Mouse (Mus musculus) lung, embryonic 16.5 days (tissue): ENCODE results near the gene Lep. TPM values are rescaled to one million over a fixed set of nuclear protein-coding genes. Genes with fewer than 3 reads are reported as not detected.

Source experiments
- ATAC-seq: fragments of 200-750 bp; cut with Nextera tagmentation; 2 replicates; pipeline ENCODE4 v1.8.0; 2017; ENCODE audit warnings: low read depth, mild to moderate bottlenecking, moderate library complexity
- H3K27ac ChIP-seq: fragments of 300-500 bp; sonication (generic); 2 replicates; pipeline ENCODE4 v1.5.1; 2014; ENCODE audit warnings: mild to moderate bottlenecking, control low read depth, low read length
- H3K27me3 ChIP-seq: fragments of 300-500 bp; sonication (generic); 2 replicates; pipeline ENCODE4 v1.6.1; 2014; ENCODE audit warnings: low read depth, low read length, mixed read lengths; ENCODE audit not compliant: control insufficient read depth, insufficient read depth
- H3K36me3 ChIP-seq: fragments of 300-500 bp; sonication (generic); 2 replicates; pipeline ENCODE4 v1.6.1; 2014; ENCODE audit warnings: low read length; ENCODE audit not compliant: control insufficient read depth, insufficient read depth
- H3K4me1 ChIP-seq: fragments of 300-500 bp; sonication (generic); replicated peaks from 2 replicates; pipeline ENCODE4 v1.6.1; 2014; ENCODE audit warnings: low read length, mixed read lengths; ENCODE audit not compliant: control insufficient read depth, insufficient read depth
- H3K4me2 ChIP-seq: fragments of 300-500 bp; sonication (generic); 2 replicates; pipeline ENCODE4 v1.6.1; 2014; ENCODE audit warnings: low read depth, low read length, control low read depth
- H3K4me3 ChIP-seq: fragments of 300-500 bp; sonication (generic); 2 replicates; pipeline ENCODE4 v1.5.1; 2014; ENCODE audit warnings: mild to moderate bottlenecking, low read length, control low read depth
- H3K9ac ChIP-seq: fragments of 300-500 bp; sonication (generic); 2 replicates; pipeline ENCODE4 v1.6.1; 2014; ENCODE audit warnings: low read length, control low read depth
- H3K9me3 ChIP-seq: fragments of 300-500 bp; sonication (generic); 2 replicates; pipeline ENCODE4 v1.6.1; 2016; ENCODE audit warnings: low read length; ENCODE audit not compliant: control insufficient read depth
- WGBS: fragments of 180-500 bp; shearing (Covaris S2); extraction: QIAGEN DNeasy Blood & Tissue Kit; methylation state at CpG from one replicate; pipeline ENCODE4 v1.1.7; 2014; 5-methylcytosine and 5-hydroxymethylcytosine counted together
- polyA plus RNA-seq: library from polyadenylated mRNA; unstranded; fragments of >200 nt; fragmentation: Nextera tagmentation; extraction: Ambion mirVana; gene quantifications from 2 replicates; pipeline ENCODE4 v1.2.1, GENCODE M21; 2015

Gene Lep
- polyA plus RNA-seq, 1 experiment from 2014 or later: not detected

DNA sequence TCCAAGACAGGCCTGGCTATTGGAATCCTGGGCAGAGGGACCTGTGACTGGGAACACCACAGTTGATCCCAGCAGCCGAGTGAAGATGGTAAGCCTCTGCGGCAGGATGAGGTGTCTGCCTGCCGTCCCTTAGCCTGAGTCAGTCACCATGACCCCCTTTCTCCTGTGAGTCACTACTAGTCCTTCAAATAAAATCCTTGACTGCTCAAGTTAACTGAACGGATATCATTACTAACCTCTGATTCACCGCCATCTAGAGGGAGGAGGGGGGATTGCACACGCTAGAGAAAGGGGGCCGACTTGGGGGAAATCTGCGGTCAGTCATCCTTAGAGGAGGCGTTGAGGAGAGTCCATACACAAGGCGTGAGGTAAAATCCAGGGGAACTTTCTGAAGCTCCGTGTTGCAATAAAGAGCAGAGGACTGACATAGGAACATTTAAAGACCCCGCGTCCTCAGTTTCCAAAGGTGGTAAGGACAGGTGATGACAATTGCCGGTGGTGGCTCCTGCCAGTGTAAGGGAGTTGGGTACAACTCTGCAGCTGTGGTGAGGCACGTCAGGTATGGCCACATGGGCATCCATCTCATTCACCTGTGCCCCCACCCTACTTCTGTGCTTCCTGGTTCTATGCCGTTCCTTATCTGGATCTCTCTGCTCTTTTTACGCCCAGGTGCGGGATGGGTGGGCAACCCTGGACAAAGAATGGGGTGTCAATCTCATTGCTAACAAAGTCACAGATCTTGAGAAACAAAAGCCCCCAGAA lies 36.6 kb upstream of the Lep start:
- H3K27me3 ChIP-seq: peaks cover 3% of the 10 kb centered on the region; the same call in 1 of the 2 replicates
- WGBS: 29% methylated on average over 18 of the region's 18 CpGs
- H3K9me3 ChIP-seq: no peaks in the 10 kb centered on the region
- H3K4me2 ChIP-seq: no peak overlapping the region
- ATAC-seq: peak; percentile 29
- H3K27ac ChIP-seq: no peak overlapping the region
- H3K4me1 ChIP-seq: no peaks in the 10 kb centered on the region
- no peak overlapping the region for H3K4me3 ChIP-seq
- no peak overlapping the region for H3K9ac ChIP-seq
- no peaks in the 10 kb centered on the region for H3K36me3 ChIP-seq

DNA sequence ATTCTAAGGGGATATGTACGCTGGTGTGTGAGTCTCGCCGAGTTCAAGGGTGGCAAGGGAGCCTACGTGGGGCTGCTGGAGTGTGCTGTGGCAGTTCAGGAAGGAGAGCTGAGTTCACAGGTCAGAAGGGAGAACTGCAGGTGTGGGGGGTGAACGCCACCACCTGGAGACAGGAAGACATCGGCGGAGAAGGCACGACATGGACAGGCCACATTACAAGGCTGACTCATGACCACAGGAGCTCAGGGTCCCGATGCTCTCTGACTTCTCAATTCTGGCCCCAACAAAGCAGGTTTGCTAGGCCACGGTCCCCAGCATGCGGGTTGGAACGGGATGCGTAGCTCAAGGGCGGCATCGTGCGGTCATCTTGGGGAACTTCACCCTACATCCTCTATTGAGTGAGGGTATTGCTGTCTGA lies 36.0 kb upstream of the Lep start:
- peak; percentile 43 for ATAC-seq

GRCm38 (mm10) chr6:29025796-29026482 lies 34.1 kb upstream of the Lep start:
- peaks cover 5% of the 10 kb centered on the region for H3K9me3 ChIP-seq
- no peaks in the 10 kb centered on the region; the same call in 1 of the 2 replicates for H3K36me3 ChIP-seq
- H3K9ac ChIP-seq: no peak overlapping the region
- H3K4me1 ChIP-seq: no peaks in the 10 kb centered on the region; the same call in 1 of the 2 replicates
- no peak overlapping the region for H3K27ac ChIP-seq
- WGBS: 36% methylated on average over 12 of the region's 12 CpGs
- no peak for ATAC-seq
- peaks cover 3% of the 10 kb centered on the region; the same call in 1 of the 2 replicates for H3K27me3 ChIP-seq
- H3K4me3 ChIP-seq: no peak overlapping the region
- no peak overlapping the region for H3K4me2 ChIP-seq

More for the DNA sequence above, 36.0 kb upstream of the Lep start:
- Histone ChIP-seq H3K36me3 (no peaks in the 10 kb centered on the region), H3K4me1 (no peaks in the 10 kb centered on the region), H3K9me3 (no peaks in the 10 kb centered on the region), H3K9ac (no peak overlapping the region), H3K4me2 (no peak overlapping the region), H3K4me3 (no peak overlapping the region), H3K27ac (no peak overlapping the region), H3K27me3 (peaks cover 3% of the 10 kb centered on the region; the same call in 1 of the 2 replicates)
- WGBS: 4% methylated on average over 16 of the region's 16 CpGs

DNA sequence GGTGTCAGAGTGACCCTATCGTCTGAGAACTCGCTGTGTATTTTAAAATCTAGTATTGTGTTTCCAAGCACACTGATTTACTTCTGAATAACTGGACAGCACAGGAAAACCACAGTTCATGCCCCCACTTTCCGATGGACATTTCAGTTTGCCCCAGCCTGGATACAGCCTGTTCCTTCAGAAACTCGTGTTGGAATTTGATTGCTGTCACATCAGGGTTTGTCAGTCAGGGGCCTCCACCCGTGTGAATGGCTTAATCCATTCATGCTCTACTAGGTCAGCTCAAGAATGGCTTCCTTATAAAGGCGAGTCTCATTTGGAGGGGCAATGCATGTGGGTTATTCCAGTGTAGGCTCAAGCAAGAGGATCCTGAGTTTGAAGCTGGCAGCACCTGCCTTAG lies 33.3 kb upstream of the Lep start:
- no peak overlapping the region for H3K4me3 ChIP-seq
- H3K9me3 ChIP-seq: peaks cover 5% of the 10 kb centered on the region
- no peak overlapping the region for H3K4me2 ChIP-seq
- ATAC-seq: no peak
- peaks cover 3% of the 10 kb centered on the region; the same call in 1 of the 2 replicates for H3K27me3 ChIP-seq
- H3K4me1 ChIP-seq: peaks cover 5% of the 10 kb centered on the region; the same call in 1 of the 2 replicates
- H3K9ac ChIP-seq: no peak overlapping the region
- 50% methylated on average over 6 of the region's 6 CpGs for WGBS
- no peaks in the 10 kb centered on the region; the same call in 1 of the 2 replicates for H3K36me3 ChIP-seq
- no peak overlapping the region for H3K27ac ChIP-seq

DNA sequence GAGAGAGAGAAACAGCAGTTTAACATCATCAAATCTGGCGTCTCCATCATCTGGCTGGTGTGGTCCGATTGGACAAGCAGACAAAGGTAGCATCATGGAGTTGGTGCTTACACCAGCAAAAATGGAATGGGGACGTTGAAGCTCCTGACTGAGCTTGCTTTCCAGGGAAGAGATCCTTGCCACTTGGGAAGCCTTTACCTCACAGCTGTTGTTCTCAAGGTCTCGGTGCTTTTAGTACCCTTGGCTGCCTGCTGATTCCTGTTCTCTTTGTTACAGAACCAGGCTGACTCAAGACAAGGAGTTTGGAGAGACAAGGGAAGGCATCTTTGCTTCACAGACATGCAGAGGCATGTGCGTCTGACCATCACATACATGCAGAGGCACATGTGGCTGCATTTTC lies 31.9 kb upstream of the Lep start:
- WGBS: 69% methylated on average over 5 of the region's 5 CpGs
- ATAC-seq: no peak
- H3K4me2 ChIP-seq: no peak overlapping the region
- peaks cover 3% of the 10 kb centered on the region; the same call in 1 of the 2 replicates for H3K27me3 ChIP-seq
- no peak overlapping the region for H3K9ac ChIP-seq
- peaks cover 5% of the 10 kb centered on the region; the same call in 1 of the 2 replicates for H3K4me1 ChIP-seq
- H3K27ac ChIP-seq: no peak overlapping the region
- peaks cover 5% of the 10 kb centered on the region for H3K9me3 ChIP-seq
- no peaks in the 10 kb centered on the region; the same call in 1 of the 2 replicates for H3K36me3 ChIP-seq
- no peak overlapping the region for H3K4me3 ChIP-seq

DNA sequence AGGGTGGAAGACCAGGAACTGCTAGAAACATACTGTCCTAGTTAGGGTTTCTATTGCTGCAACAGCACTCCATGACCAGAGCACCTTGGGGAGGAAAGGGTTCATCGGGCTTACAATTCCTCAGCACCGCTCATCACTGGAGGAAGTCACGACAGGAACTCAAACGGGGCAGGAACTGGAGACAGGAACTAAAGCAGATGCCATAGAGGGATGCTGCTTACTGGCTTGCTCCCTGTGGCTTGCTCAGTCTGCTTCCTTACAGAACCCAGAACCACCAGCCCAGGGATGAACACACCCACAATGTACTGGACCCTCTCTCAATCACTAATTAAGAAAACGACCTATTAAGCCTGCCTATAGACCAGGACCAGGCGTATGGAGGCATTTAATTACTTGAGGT lies 30.5 kb upstream of the Lep start:
- Histone ChIP-seq H3K4me1 (peaks cover 5% of the 10 kb centered on the region; the same call in 1 of the 2 replicates), H3K9me3 (peaks cover 5% of the 10 kb centered on the region), H3K36me3 (no peaks in the 10 kb centered on the region; the same call in 1 of the 2 replicates), H3K9ac (no peak overlapping the region), H3K4me2 (no peak overlapping the region), H3K27me3 (peaks cover 3% of the 10 kb centered on the region; the same call in 1 of the 2 replicates), H3K4me3 (no peak overlapping the region), H3K27ac (no peak overlapping the region)
- ATAC-seq: no peak
- 70% methylated on average over 6 of the region's 6 CpGs for WGBS

GRCm38 (mm10) chr6:29031216-29031615 lies 28.8 kb upstream of the Lep start:
- Histone ChIP-seq H3K4me3 (no peak overlapping the region), H3K4me2 (no peak overlapping the region), H3K9me3 (peaks cover 5% of the 10 kb centered on the region), H3K4me1 (peaks cover 5% of the 10 kb centered on the region; the same call in 1 of the 2 replicates), H3K27me3 (no peaks in the 10 kb centered on the region), H3K9ac (no peak overlapping the region), H3K27ac (no peak overlapping the region), H3K36me3 (no peaks in the 10 kb centered on the region; the same call in 1 of the 2 replicates)
- ATAC-seq: peak; percentile 83
- 44% methylated on average over 6 of the region's 6 CpGs for WGBS

DNA sequence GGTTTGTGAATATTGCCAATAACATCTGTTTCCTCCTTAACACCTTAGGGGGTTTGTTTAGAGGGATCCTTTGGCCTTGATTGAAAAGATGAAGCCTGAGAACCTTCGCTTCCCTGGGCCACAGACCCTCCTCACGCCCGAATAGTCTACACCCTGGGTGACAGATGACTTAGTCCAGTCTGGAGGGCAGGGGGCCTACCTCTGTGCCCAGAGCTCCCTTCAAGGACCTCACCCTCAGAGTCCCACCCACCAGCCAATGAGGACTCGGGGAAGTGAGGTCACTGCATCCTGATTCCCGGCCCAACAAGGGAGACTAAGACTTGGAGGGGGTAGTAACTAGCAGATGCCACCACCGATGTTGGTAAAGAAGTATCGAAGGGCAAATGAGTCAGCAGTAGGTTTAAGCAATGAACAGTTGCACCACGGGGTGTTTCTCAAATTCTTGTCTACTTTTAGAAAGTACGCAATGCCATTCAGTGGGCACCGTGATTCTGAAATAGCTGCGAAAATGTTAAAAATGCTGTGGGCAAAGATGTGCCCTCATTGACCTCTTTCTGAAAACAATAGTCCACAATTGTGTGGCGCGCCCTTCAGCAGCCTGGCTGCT lies 28.2 kb upstream of the Lep start:
- no peak overlapping the region for H3K4me3 ChIP-seq
- no peak overlapping the region for H3K9ac ChIP-seq
- no peak overlapping the region for H3K4me2 ChIP-seq
- H3K4me1 ChIP-seq: peaks cover 5% of the 10 kb centered on the region; the same call in 1 of the 2 replicates
- no peak overlapping the region for H3K27ac ChIP-seq
- H3K27me3 ChIP-seq: no peaks in the 10 kb centered on the region
- peaks cover 5% of the 10 kb centered on the region for H3K9me3 ChIP-seq
- H3K36me3 ChIP-seq: no peaks in the 10 kb centered on the region; the same call in 1 of the 2 replicates
- no peak for ATAC-seq
- WGBS: 84% methylated on average over 13 of the region's 13 CpGs

- Histone ChIP-seq H3K36me3 (no peaks in the 10 kb centered on the region; the same call in 1 of the 2 replicates), H3K27me3 (no peaks in the 10 kb centered on the region), H3K27ac (no peak overlapping the region), H3K4me2 (no peak overlapping the region), H3K4me3 (no peak overlapping the region), H3K9me3 (peaks cover 5% of the 10 kb centered on the region), H3K4me1 (peaks cover 5% of the 10 kb centered on the region; the same call in 1 of the 2 replicates), H3K9ac (no peak overlapping the region)
- ATAC-seq: no peak
- 82% methylated on average over 12 of the region's 12 CpGs for WGBS
Observed at GRCm38 (mm10) chr6:29032411-29032810, 27.6 kb upstream of the Lep start.
